Mouse (Mus musculus): ENCODE results near the gene Ccdc170. TPM values are rescaled to one million over a fixed set of nuclear protein-coding genes. Genes with fewer than 3 reads are reported as not detected.

Gene Ccdc170
- total RNA-seq, 2 experiments from 2014 or later, result not detected

DNA sequence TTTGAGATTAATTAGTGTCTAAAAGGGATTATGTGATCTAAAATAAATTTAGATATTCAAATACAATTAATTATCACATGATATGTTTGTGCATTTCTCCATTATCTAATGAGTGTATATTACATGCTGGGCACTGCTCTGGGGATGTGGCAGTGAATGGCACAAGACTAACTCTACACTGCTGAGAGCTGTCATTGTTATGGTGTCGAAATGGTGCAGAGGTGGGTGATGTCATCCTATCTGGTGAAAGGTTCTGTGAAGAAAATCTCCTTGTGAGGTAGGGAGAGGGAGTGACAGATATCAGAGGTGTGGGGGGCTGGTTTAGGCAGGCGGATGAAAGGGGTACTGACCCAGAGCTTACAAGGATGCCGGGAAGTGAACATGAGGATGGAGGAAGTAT is 37.3 kb downstream of the Ccdc170 start:
- no peak for ATAC-seq (replicated peaks; ENCODE audit: low FRiP score, poor library complexity, severe bottlenecking)

DNA sequence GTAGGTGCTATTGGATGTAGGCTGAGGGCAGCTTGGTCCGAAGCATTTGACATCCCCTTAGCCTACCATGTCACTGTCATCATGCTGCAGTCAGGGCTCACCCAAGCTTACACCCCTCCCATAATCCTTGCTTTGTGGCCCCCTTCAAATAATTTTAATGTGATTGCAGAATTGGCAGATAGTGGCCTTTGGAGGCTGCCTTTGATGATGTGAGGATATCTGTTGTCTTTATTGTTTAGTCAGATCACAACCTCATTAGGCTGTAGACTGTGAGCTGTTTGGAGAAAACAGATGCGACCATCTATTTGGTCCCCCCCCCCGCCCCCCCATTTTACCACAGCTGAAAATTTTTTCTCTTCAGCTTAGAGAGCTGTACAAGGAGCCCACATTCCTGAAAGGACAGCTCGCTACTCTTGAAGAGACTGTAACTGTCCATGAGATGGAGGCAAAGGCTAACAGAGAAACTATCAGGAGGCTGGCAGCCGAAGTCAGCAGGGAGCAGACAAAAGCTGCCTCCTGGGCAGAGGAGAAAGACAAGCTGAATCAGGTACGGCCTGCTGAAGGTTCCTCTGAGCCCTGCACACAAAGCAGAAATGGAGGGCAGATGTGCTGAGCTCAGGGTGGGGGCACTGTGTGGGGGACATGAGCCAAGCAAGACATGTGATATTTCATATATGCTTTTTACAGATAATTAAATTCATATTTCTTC is 38.2 kb downstream of the Ccdc170 start:
- no peak for ATAC-seq (replicated peaks; ENCODE audit: low FRiP score, poor library complexity, severe bottlenecking)

DNA sequence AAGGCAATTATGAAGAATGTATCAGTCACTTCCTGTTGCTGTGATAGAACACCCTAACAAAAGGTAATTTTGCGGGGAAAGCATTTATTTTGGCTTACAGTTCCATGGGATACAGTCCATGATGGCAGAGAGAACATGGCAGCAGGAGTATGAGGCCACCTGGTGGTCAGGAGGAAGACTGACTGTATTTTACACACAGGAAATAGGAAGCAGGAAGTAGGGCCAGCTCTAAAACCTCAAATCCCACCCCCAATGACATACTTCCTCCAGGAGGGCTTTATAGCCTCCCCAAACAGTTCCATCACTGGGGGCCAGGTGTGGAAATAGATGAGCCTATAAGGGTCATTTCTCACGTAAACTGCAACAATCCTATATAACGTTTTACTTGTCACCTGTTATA is 39.8 kb downstream of the Ccdc170 start:
- no peak for ATAC-seq (replicated peaks; ENCODE audit: low FRiP score, poor library complexity, severe bottlenecking)

DNA sequence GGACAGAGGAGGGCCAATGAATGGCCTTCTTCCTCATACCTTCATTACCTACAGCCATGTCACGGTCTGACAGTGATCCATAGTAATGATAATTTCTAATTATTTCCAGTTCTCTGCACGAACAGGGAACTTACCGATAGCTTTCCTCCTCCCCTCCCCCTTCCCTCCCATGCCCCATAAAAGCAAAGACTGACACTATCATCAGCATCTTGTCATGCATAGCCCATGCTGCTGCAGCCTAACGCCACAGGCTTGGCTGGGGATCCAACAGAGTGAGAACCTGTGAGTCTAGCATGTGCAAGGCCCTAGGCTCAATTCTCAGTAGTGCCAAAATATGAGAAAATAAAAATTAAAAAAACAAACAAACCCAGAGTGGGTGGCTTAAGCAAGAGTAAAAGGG is 40.8 kb downstream of the Ccdc170 start:
- ATAC-seq (replicated peaks; ENCODE audit: low FRiP score, poor library complexity, severe bottlenecking), result no peak

DNA sequence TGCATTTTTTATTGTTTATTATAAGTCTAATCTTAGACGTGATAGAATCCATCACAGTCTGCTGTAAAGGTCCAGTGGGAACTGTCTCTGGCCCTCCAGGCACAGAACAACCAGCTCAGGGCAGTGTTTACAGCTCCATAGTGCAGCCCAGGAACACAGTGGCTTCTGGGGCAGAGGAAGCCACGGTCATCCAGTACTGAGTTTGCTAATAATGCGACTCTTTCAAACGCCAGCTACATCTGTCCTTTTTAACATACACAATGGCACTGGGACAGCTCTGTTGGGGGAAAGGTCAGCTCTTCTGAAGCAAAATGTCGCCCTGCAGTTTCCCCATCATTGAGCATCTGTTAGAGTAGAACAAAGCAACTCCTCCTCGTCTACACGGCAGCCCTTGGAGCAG is 45.7 kb downstream of the Ccdc170 start:
- no peak for ATAC-seq (replicated peaks; ENCODE audit: low FRiP score, poor library complexity, severe bottlenecking)

DNA sequence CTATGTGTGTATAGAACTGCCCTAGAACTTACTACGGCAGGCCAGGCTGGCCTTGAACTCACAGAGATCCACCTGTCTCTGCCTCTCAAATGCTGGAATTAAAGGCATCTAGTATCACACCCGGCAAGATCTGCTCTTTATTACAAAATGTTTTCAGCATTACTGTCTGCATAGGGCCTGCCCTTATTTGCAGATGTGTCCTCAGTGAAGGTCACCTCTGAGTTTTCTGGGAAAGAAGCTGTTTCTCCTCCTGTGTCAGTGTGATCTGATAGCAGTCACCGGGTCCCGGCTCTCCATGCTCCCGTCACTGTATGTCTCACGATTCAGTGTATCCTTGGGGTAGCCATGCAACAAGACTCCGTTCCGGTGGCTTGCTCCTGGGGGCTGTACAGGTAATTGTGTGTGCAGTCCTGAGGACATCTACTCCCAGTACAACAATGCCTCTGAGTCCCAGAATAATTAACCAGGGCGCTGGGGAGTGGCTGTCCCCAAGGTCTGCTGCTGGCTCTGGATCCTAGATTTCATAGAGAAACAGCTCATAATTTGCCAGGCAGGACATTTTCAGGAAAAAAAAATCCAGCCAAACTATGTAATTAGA is 48.4 kb downstream of the Ccdc170 start:
- no peak for ATAC-seq (replicated peaks; ENCODE audit: low FRiP score, poor library complexity, severe bottlenecking)

DNA sequence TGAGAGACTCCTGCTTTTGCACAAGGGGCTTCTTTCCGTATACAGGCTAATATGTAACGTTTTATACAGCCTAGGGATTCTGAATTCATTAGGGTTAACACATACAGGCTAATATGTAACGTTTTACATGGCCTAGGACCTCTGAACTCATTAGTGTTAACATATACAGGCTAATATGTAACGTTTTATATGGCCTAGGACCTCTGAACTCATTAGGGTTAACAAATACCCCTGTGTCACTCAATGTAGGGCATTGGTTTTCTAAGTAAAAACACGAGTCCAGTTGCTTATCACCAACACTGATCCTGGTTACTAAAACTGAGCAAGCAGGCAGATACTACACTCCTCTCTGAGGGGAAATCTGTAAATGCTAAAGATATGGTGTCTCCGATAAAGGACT is 49.6 kb downstream of the Ccdc170 start:
- no peak for ATAC-seq (replicated peaks; ENCODE audit: low FRiP score, poor library complexity, severe bottlenecking)

DNA sequence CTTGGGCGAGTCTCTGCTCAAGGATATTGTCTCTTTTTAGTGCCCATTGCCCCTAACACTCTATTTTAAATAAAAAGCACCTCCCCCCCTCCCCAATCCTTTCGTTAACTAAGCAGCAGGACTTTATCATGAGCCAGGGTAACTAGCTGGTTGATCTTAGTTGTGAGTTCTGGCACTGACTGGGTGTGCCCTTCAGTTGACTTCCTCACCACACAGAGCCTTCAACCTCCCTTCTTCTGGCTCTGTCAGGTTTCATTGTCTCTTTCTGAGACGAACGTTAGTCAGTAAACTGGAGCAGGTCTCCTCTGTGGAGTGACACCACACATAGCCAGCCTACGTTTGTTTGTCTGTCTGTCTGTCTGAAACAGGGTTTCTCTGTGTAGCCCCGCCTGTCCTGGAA is 50.4 kb downstream of the Ccdc170 start:
- no peak for ATAC-seq (replicated peaks; ENCODE audit: low FRiP score, poor library complexity, severe bottlenecking)

DNA sequence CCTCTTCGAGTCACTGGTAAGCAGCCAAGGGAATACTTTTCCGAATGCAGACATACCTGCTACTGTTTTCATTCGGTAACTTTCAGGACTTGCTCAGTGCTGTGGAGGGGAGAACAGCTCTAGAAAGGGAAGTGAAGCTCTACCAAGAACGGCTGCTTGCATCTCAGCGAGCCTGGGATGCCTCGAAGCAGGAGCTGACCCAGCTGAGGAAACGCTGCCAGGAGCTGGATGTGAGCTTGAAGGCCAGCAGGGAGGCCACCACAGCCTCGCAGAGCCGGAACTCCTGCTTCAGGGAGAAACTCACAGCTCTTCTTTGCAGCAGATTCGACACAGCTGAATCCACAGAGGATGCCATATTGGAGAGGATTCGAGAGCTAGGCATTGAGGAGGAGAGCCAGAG is 51.6 kb downstream of the Ccdc170 start:
- no peak for ATAC-seq (replicated peaks; ENCODE audit: low FRiP score, poor library complexity, severe bottlenecking)

DNA sequence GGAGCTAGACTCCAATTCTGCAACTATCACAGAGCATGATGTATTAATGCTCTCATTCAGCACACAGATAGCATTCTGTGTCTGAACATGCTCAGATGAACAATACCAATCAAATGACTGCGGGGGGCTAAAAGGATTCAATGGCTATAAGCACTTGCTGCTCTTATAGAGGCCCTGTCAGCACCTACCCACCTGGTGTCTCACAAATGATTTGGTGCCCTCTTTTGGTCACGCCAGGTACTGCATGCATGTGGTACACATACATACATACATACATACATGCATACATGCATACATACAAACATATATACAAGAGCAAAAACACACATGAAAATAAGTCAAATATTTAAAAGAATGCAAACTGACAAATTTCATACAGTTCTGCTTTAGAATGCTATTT is 63.2 kb downstream of the Ccdc170 start:
- ATAC-seq (replicated peaks; ENCODE audit: low FRiP score, poor library complexity, severe bottlenecking), result no peak

DNA sequence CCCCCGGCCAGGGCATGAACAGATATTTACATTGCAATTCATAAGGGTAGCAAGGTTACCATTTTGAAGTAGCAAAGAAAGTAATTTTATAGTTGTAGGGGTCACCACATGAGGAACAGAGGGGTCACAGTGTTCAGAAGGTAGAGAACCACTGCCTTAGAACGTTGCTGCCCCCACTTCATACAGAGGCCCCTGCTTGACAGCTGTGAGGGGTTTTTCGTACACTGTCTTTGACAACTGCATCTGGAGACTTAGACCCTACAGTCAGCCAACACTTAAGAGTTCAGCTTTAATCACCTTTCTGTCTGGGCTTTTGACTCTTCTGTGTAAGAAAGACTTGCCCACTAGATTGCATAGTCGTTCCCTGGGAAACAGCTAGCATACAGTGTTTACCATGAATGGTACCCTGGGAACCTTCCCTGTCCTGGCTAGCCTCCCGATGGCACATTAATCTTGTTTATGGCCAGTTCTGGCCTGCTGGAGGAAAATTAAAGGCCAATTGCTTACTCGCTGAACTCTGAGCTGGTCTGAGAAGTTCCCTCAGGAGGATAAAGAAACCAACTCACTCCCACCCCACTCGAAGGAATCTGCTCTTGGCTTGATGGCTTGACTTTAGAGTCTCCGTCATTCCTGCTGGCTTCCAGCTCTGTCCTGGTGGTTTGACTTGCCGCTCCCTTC is 71.3 kb downstream of the Ccdc170 start:
- no peak for ATAC-seq (replicated peaks; ENCODE audit: low FRiP score, poor library complexity, severe bottlenecking)

DNA sequence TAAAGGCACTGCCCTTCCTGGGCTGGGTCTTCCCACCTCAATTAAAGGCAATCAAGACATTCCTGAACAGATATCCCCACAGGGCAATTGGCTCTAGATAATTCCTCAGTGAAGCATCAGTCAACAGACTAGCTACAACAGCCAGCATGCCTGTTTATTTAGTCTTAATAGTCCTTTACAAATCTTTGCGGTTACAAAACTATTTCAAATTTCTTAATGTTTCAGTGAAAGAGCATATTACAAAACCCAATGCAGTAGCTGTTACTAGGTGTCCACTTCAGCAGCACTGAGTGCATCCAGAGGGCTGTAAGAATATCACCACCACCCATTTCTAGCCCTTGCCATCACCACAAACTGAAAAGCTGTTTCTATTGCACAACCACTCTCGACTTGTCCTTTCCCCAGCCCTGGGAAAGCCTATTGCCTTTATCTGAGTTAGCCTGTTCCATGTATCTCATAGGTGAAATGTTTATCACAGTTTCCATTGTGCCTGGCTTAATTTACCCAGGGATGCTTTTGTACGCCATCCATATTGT is 74.6 kb downstream of the Ccdc170 start:
- ATAC-seq (replicated peaks; ENCODE audit: low FRiP score, poor library complexity, severe bottlenecking), result no peak

DNA sequence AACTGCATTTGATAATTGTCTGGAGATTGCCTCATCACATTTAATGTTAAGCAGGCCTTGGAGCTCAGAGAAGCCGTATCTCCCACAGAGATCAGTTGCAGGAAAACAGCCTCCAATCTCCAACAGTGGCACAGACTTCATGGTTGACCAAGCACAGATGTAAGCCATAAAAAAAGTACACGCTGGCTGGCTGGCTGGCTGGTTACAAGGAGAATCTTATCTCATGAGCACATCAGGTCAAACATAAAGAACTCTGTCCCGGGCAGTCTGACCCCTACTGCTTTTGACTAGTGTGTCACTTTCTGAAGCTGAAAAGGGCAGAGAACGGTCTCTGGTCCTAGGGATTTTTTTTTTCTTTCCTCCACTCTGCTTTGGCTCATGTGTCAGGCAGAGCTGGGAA is 76.8 kb downstream of the Ccdc170 start:
- ATAC-seq (replicated peaks; ENCODE audit: low FRiP score, poor library complexity, severe bottlenecking), result no peak

DNA sequence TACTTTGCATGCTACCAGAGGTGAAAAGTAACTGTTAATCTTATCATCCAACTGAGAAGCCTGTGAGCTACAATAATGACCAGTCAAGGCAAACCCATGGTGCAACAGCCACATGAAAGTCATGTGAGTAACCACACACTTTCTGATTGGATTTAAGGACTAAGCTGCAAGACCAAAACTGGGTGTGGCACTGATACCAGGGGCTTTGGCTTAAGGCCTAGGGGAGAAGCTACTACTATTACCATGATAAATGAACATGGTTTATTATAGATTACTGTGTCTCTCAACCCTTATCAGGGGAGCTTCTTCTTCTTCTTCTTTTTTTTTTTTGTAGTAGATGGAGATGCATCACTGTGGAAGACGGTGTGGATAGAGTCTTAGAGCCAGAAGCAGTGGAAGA is 82.8 kb downstream of the Ccdc170 start:
- no peak for ATAC-seq (replicated peaks; ENCODE audit: low FRiP score, poor library complexity, severe bottlenecking)

DNA sequence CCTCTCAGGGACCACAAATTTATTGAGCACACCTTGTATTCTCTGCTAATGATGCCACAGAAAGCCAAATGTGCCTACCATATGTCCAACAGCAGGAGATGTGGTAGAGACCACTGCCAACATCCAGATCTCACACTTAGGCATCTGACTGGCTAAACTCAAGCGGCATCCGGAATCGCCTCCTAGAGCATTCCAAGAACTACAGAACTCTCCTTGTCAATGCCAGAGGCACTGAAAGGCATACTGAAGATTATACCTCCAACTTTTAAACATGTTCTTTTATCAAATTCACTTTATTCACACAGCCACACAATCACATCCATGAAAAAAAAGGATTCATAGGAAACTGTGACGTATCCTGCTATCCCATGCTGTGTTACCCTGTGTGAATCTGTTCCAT is 88.5 kb downstream of the Ccdc170 start:
- no peak for ATAC-seq (replicated peaks; ENCODE audit: low FRiP score, poor library complexity, severe bottlenecking)

DNA sequence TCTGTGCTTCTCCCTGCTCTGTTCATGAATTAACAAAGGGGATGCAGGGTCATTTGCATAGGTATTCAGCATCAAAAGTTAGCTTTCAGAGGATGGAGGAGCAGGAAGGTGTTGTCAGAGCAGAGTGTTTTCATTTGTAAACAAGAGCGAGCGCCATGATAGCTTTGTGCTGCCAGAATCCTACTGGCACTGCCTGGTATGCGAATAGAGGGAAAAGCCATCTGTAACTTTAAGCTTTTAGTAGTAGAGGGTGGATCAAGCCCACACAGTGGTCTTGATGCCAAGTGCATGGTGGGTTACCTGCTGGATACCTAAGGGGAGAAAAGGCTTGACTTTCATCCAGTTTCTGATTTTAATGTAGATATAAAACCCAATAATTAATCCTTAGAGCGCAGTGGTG is 89.0 kb downstream of the Ccdc170 start:
- no peak for ATAC-seq (replicated peaks; ENCODE audit: low FRiP score, poor library complexity, severe bottlenecking)

DNA sequence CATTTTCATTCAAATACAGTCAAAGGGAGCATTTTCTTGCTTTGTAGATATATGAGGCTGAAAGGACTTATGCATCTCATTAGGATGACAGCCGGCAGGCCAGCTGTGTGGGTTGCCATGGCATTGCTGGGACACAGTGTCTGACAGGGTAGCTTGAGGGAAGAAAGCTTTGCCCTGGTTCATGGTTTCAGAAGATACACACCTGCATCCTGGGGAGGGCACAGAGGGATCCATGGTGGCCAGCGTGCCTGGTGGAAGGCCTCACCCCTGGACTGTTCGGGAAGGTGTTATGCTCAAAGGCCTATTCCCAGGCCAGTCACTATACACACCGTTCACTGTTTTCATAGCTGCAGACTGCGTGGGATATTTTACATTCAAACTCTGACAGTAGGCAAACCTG is 99.6 kb downstream of the Ccdc170 start:
- no peak for ATAC-seq (replicated peaks; ENCODE audit: low FRiP score, poor library complexity, severe bottlenecking)

DNA sequence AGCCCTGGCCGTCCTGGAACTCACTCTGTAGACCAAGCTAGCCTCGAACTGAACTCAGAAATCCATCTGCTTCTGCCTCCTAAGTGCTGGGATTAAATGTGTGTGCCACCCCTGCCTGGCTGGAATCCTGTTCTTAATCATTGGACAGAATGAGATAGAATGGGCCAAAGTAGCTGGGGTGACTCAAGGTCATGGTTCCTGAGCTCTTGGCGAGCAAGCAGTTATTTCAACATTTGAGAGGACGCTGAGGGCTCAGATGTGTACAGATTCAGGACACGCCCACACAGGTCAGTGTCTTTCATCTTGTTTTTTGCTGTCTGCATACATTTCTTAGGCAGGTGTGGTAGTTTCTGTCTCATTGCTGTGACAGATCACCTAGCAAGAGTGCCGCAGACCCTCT is 104.4 kb downstream of the Ccdc170 start:
- ATAC-seq (replicated peaks; ENCODE audit: low FRiP score, poor library complexity, severe bottlenecking), result no peak

DNA sequence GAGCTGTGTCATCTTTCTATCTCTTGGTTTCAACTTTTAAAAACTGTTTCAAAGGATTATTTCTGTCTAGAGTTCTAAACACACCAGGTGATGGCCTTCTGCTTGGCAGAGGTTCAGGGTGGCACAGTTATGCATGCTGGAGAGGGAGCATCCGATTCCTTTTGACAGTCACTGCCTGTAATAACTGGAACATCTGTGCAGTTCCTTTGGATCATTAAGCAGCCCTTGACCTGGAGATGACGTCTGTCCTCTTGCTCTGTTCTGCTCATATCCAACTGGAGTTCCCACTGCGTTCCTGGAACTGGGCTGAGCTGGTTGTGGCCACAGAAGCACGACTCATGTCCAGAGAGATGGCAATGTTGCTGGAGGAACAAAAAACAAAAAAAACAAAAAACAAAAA is 107.3 kb downstream of the Ccdc170 start:
- ATAC-seq (replicated peaks; ENCODE audit: low FRiP score, poor library complexity, severe bottlenecking), result no peak

DNA sequence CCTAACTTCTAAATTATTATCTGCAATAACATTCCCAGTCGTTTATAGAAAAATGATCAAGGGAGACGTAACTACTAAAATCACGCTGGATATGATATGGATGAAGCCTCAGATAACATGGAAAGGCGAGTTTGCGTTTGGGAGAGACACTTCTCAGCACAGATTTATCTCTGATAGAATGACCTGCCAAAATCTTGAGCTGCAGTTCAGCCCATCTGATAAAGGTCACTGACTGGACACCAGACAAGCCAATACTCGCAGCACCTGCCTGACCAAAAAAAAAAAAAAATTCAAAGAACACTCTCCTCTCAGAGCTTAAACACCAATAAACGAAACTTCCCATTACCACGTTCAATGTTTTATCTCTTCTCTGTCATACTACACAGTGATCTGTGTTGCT is 108.7 kb downstream of the Ccdc170 start:
- no peak for ATAC-seq (replicated peaks; ENCODE audit: low FRiP score, poor library complexity, severe bottlenecking)

DNA sequence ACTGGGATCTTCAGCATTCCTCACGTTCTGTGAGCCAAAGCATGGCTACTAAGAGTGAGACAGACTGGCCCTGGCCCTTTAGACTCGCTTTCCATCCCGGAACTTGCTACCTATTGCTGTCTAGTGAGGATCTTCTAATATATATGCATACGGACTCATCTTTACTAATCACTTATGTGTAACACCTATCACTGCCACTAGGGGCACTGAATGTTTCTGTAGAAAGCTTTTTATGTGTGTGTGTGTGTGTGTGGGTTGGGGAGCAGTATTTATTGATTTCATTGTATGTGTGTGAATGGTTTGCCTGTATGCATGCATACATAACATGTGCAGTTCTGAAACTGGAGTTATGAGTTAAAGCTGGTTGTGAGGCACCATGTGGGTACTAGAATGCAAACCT is 111.5 kb downstream of the Ccdc170 start:
- no peak for ATAC-seq (replicated peaks; ENCODE audit: low FRiP score, poor library complexity, severe bottlenecking)

Data from erythroid progenitor cell, adult 5-6 weeks (primary cell).